Mouse (Mus musculus) B cell, adult 62 days (primary cell): ENCODE results near the gene Ctf2. TPM values are rescaled to one million over a fixed set of nuclear protein-coding genes. Genes with fewer than 3 reads are reported as not detected.

Experiments used
- total RNA-seq: library from RNA; stranded (reverse); gene quantifications from 4 replicates; pipeline ENCODE4 v1.2.4, GENCODE M21; 2023

The Ctf2 gene
- total RNA-seq = not detected in 4 replicates

GRCm38 (mm10) chr7:127732066-127732465, at the start of gene Ctf2:
Gene Ctf2, minus strand, starts transcription at chr7:127732166.

DNA sequence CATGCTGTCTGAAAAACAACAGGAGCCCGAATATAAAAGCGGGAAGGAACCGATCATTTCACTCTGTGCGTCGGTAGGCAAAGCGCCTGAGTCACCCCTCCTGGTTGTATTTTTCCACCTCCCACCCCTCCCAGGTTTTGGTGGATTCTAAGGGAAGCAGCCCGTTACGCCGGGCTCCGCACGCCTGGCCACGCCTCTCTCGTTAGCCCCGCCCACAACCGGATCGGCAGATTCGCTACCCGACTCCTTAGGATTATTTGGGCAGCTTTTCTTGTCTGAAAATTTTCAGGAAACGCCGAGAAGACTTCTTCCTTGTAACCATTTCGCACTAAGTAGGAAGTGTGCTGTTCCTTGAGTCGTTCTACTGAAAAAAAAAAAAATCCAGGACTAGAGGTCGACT, 44.5 kb upstream of the Ctf2 start, which contains the start of gene Setd1a:
Gene Setd1a, plus strand, starts transcription at position 245 of the 400 bp plus-strand sequence.

GRCm38 (mm10) chr7:127769651-127770038, 37.7 kb upstream of the Ctf2 start, which contains the start of gene Orai3:
Gene Orai3, plus strand, starts transcription at chr7:127769815.

DNA sequence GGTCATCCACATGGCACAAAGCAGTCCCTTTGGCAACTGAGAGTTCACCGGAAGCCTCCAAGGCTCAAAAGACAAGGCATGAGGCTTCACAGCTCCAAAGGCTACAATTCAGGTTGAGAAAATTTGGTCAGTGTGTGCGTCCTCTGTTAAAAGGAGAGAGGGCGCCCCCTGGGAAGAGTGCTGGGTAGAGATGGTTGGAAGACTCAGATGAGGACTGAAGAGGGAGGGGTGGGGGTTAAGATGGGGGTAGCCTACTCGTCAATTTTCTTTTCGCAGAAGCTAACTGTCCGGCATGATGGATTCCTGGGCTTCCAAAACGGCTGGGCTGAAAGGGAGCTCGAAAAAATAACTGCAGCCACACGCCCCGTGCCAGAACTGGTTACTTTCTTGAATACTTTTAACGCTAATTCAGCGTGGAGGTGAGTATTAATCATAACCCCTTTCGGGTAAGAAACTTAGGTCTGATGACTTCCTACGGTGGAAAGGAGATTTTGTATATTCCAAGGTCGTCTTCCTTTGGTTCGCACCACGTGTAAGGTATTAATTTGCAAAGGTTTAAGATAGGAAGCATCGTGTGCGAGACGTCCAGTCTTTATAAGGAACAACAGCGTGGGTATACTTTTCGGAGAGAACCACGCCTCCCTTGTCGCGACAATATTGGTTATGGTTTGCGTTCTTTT, 12.5 kb upstream of the Ctf2 start, which contains the start of gene Fbxl19:
Gene Fbxl19, plus strand, starts transcription at position 178 of the 680 bp plus-strand sequence.

DNA sequence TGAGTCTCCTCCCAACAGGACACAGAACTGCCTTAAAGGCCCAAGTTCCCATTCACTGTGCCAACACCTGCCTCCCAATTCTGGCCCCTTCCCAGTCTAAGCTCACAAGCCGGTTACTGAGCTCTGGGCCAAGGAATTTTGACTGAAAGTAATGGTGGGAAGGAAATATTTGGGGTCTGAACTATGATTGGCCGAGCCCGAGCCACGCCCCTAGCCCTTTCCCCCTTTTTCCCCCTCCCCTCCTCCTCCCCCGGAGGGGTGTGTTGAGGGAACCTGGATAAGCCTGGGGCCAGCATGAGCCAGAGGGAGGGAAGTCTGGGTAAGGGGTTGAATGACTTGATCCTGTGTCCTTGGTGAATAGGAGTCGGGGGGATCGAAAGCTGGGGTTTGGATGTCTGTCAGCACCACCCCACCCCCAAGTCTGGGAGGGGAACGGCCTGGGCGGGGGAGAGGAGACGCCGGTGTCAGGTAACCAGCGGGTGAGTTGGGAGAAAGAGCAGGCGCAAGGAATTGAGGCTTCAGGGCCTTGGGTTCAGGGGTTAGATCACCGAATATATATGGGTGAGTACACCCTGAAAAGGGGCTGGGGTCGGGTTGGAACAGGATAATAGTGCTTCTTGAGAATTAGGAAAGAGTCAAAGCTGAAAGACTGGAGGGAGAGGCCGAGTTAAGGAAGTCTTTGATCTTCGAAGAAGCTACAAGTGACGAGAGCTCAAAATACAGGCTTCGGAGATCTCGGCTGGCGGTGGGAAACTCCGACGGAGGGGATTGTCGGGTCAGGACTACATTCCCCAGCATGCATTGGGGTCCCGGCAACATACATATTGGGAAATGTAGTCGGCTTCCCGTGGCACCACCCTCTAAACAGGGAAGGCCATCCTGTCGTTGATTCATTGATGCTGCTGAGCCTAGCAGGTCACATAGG, 19.2 kb downstream of the Ctf2 start, which contains the start of gene Ctf1:
Gene Ctf1, plus strand, starts transcription at position 276 of the 925 bp plus-strand sequence.

GRCm38 (mm10) chr7:127708207-127709078, 23.5 kb downstream of the Ctf2 start, which contains the start of gene Bcl7c:
Gene Bcl7c, minus strand, starts transcription at chr7:127708933.

Other genes with a start within 250 kb of the Ctf2 start
- gene Srcap, start 220.2 kb downstream of the Ctf2 start, total RNA-seq = 220 to 229 TPM (median 223 TPM) in 4 replicates
- gene Gm42715, start 212.6 kb downstream of the Ctf2 start, total RNA-seq = 45.9 to 50.2 TPM (median 48.5 TPM) in 4 replicates
- 8.3 TPM in 1 of 4 replicates, not detected in the others for gene Tmem265, start 170.8 kb downstream of the Ctf2 start, total RNA-seq
- gene Phkg2, start 158.8 kb downstream of the Ctf2 start, total RNA-seq = 119 to 136 TPM (median 126 TPM) in 4 replicates
- 0.38 to 1.5 TPM (median 0.60 TPM) in 4 replicates for gene Ccdc189, start 143.6 kb downstream of the Ctf2 start, total RNA-seq
- gene Rnf40, start 143.4 kb downstream of the Ctf2 start, total RNA-seq = 148 to 154 TPM (median 150 TPM) in 4 replicates
- gene Zfp629, start 116.4 kb downstream of the Ctf2 start, total RNA-seq = 3.0 to 5.8 TPM (median 3.5 TPM) in 4 replicates
- 63.0 to 68.4 TPM (median 63.8 TPM) in 4 replicates for gene Bcl7c, start 23.2 kb downstream of the Ctf2 start, total RNA-seq
- gene Ctf1, start 19.4 kb downstream of the Ctf2 start, total RNA-seq = not detected in 4 replicates
- 14.7 to 17.9 TPM (median 15.5 TPM) in 4 replicates for gene Fbxl19, start 12.4 kb upstream of the Ctf2 start, total RNA-seq
- gene Orai3, start 37.6 kb upstream of the Ctf2 start, total RNA-seq = 28.6 to 34.8 TPM (median 29.6 TPM) in 4 replicates
- 73.7 to 86.9 TPM (median 79.4 TPM) in 4 replicates for gene Setd1a, start 44.5 kb upstream of the Ctf2 start, total RNA-seq
- 1.5 to 2.4 TPM in 2 of 4 replicates, not detected in the others for gene Gm49388, start 53.4 kb upstream of the Ctf2 start, total RNA-seq
- 1.7 to 3.7 TPM (median 3.2 TPM) in 4 replicates for gene Hsd3b7, start 68.4 kb upstream of the Ctf2 start, total RNA-seq
- gene Stx4a, start 92.1 kb upstream of the Ctf2 start, total RNA-seq = 121 to 153 TPM (median 133 TPM) in 4 replicates
- not detected in 4 replicates for gene Stx1b, start 92.4 kb upstream of the Ctf2 start, total RNA-seq
- 91.0 to 95.6 TPM (median 92.9 TPM) in 4 replicates for gene Zfp646, start 144.1 kb upstream of the Ctf2 start, total RNA-seq
- 13.9 to 14.9 TPM (median 14.4 TPM) in 4 replicates for gene Zfp668, start 144.7 kb upstream of the Ctf2 start, total RNA-seq
- gene Prss53, start 158.8 kb upstream of the Ctf2 start, total RNA-seq = 0.35 to 0.45 TPM (median 0.40 TPM) in 4 replicates
- gene Gm21974, start 163.3 kb upstream of the Ctf2 start, total RNA-seq = not detected in 4 replicates
- gene Vkorc1, start 163.5 kb upstream of the Ctf2 start, total RNA-seq = 15.5 to 22.2 TPM (median 17.5 TPM) in 4 replicates
- gene Bckdk, start 171.9 kb upstream of the Ctf2 start, total RNA-seq = 30.2 to 34.8 TPM (median 32.9 TPM) in 4 replicates
- 43.2 to 49.2 TPM (median 46.0 TPM) in 4 replicates for gene Kat8, start 180.3 kb upstream of the Ctf2 start, total RNA-seq
- gene Prss8, start 197.9 kb upstream of the Ctf2 start, total RNA-seq = not detected in 4 replicates
- gene Prss36, start 214.6 kb upstream of the Ctf2 start, total RNA-seq = 2.5 to 3.3 TPM (median 2.8 TPM) in 4 replicates
- gene Fus, start 235.3 kb upstream of the Ctf2 start, total RNA-seq = 793 to 895 TPM (median 867 TPM) in 4 replicates